Mouse (Mus musculus) layer of hippocampus, adult 11-12 months (tissue): ENCODE data around the gene Auh.

Experiments
- DNase-seq: peaks from one replicate; pipeline ENCODE4 v3.0.0; 2022; ENCODE audit warnings: low spot score

Gene Auh

GRCm38 (mm10) chr13:52794232-52794631 lies 135.2 kb downstream of the Auh start:
- no peak for DNase-seq

- DNase-seq = no peak
Observed at GRCm38 (mm10) chr13:52793434-52793989, 136.0 kb downstream of the Auh start.

- no peak for DNase-seq
Observed at GRCm38 (mm10) chr13:52792242-52792844, 137.1 kb downstream of the Auh start.

GRCm38 (mm10) chr13:52790894-52791293 lies 138.6 kb downstream of the Auh start:
- no peak for DNase-seq
